Mouse (Mus musculus): ENCODE measurements around the gene Prr14l. TPM values are rescaled to one million over a fixed set of nuclear protein-coding genes. Genes with fewer than 3 reads are reported as not detected.
"Not testable (repeated sequence)": the region's sequence is repeated elsewhere in the genome, so short reads cannot be mapped to it uniquely, and the experiment has no call there.

Prr14l gene
- polyA plus RNA-seq, 2 experiments, result 13.9 to 14.9 TPM

- H3K4me1 ChIP-seq (ENCODE audit: control insufficient read depth, insufficient read depth, low read length), result no peaks in the 10 kb centered on the region
- no peak overlapping the region for H3K27ac ChIP-seq (replicated peaks; ENCODE audit: low read depth, low read length)
- 92% methylated on average over 1 of the region's 1 CpGs for WGBS
- no peaks in the 10 kb centered on the region for H3K9me3 ChIP-seq (ENCODE audit: control insufficient read depth, low read length)
- H3K4me2 ChIP-seq (replicated peaks; ENCODE audit: low read depth, low read length, severe bottlenecking), result no peak overlapping the region
- H3K4me3 ChIP-seq (replicated peaks; ENCODE audit: low read length), result no peak overlapping the region
- H3K9ac ChIP-seq (ENCODE audit: low read depth, low read length, severe bottlenecking), result no peak overlapping the region
- H3K36me3 ChIP-seq (ENCODE audit: control insufficient read depth, insufficient read depth, low read length), result peaks cover 79% of the 10 kb centered on the region
- no peak for ATAC-seq (ENCODE audit: low FRiP score, low read depth)
- no peaks in the 10 kb centered on the region for H3K27me3 ChIP-seq (ENCODE audit: control insufficient read depth, insufficient read depth, low read length)
- DNase-seq (ENCODE audit: low spot score), result no peak
- no peak for TF ChIP-seq POLR2A (IDR thresholded peaks at IDR 0.05; ENCODE audit: borderline replicate concordance, extremely low read depth, insufficient read depth, insufficient read length)
Observed at GRCm38 (mm10) chr5:32834497-32834896, 19.6 kb downstream of the Prr14l start.

- no peak overlapping the region for H3K27ac ChIP-seq (replicated peaks; ENCODE audit: low read depth, low read length)
- H3K9me3 ChIP-seq (ENCODE audit: control insufficient read depth, low read length), result no peaks in the 10 kb centered on the region
- ATAC-seq (ENCODE audit: low FRiP score, low read depth) (no peak), DNase-seq (ENCODE audit: low spot score) (no peak)
- H3K4me2 ChIP-seq (replicated peaks; ENCODE audit: low read depth, low read length, severe bottlenecking), result no peak overlapping the region
- no peaks in the 10 kb centered on the region for H3K4me1 ChIP-seq (ENCODE audit: control insufficient read depth, insufficient read depth, low read length)
- H3K27me3 ChIP-seq (ENCODE audit: control insufficient read depth, insufficient read depth, low read length), result no peaks in the 10 kb centered on the region
- H3K9ac ChIP-seq (ENCODE audit: low read depth, low read length, severe bottlenecking), result no peak overlapping the region
- H3K36me3 ChIP-seq (ENCODE audit: control insufficient read depth, insufficient read depth, low read length), result peaks cover 85% of the 10 kb centered on the region
- H3K4me3 ChIP-seq (replicated peaks; ENCODE audit: low read length), result no peak overlapping the region
- no peak for TF ChIP-seq POLR2A (IDR thresholded peaks at IDR 0.05; ENCODE audit: borderline replicate concordance, extremely low read depth, insufficient read depth, insufficient read length)
- WGBS, result 87% methylated on average over 2 of the region's 2 CpGs
Observed at GRCm38 (mm10) chr5:32830054-32830453, 24.0 kb downstream of the Prr14l start.

DNA sequence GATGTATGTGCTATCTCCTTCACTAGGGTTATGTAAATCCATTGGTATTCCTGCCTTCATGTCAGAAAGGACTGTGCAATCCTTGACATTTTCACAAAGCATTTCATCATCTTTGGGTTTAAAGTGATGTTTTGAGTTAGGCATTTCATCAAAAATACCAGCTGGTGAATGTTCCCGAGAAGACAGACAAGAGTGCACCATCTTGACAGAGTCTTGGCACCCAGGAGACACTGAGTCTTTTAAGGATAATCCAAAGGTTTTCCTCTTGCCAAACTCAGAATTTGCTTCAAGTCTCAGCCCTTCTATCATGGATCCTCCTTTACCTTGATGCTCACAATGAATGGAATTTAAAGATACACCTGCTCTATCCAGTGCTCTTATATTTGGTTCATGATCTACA, 25.3 kb downstream of the Prr14l start:
- not testable (repeated sequence) for H3K4me3 ChIP-seq (replicated peaks; ENCODE audit: low read length)

GRCm38 (mm10) chr5:32827009-32827408, 27.0 kb downstream of the Prr14l start, which contains the start of gene Gm20671:
Gm20671 (minus strand) TSS chr5:32827109.
- no peaks in the 10 kb centered on the region for H3K4me1 ChIP-seq (ENCODE audit: control insufficient read depth, insufficient read depth, low read length)
- H3K27ac ChIP-seq (replicated peaks; ENCODE audit: low read depth, low read length), result no peak within 1 kb of the TSS
- no peak within 1 kb of the TSS for H3K4me2 ChIP-seq (replicated peaks; ENCODE audit: low read depth, low read length, severe bottlenecking)
- no peaks in the 10 kb centered on the region for H3K27me3 ChIP-seq (ENCODE audit: control insufficient read depth, insufficient read depth, low read length)
- ATAC-seq (ENCODE audit: low FRiP score, low read depth) (no peak), DNase-seq (ENCODE audit: low spot score) (no peak)
- H3K4me3 ChIP-seq (replicated peaks; ENCODE audit: low read length), result no peak within 1 kb of the TSS
- H3K9ac ChIP-seq (ENCODE audit: low read depth, low read length, severe bottlenecking), result no peak within 1 kb of the TSS
- 89% methylated on average over 7 of the region's 7 CpGs for WGBS
- peaks cover 62% of the 10 kb centered on the region for H3K36me3 ChIP-seq (ENCODE audit: control insufficient read depth, insufficient read depth, low read length)
- H3K9me3 ChIP-seq (ENCODE audit: control insufficient read depth, low read length), result no peaks in the 10 kb centered on the region
- TF ChIP-seq POLR2A (IDR thresholded peaks at IDR 0.05; ENCODE audit: borderline replicate concordance, extremely low read depth, insufficient read depth, insufficient read length), result no peak

More for the DNA sequence above, 25.3 kb downstream of the Prr14l start:
- H3K27ac ChIP-seq (replicated peaks; ENCODE audit: low read depth, low read length); H3K27me3 ChIP-seq (ENCODE audit: control insufficient read depth, insufficient read depth, low read length); H3K9me3 ChIP-seq (ENCODE audit: control insufficient read depth, low read length); H3K9ac ChIP-seq (ENCODE audit: low read depth, low read length, severe bottlenecking); ATAC-seq (ENCODE audit: low FRiP score, low read depth); DNase-seq (ENCODE audit: low spot score); H3K4me1 ChIP-seq (ENCODE audit: control insufficient read depth, insufficient read depth, low read length); H3K4me2 ChIP-seq (replicated peaks; ENCODE audit: low read depth, low read length, severe bottlenecking): not testable (repeated sequence)
- H3K36me3 ChIP-seq (ENCODE audit: control insufficient read depth, insufficient read depth, low read length), result peaks cover 74% of the 10 kb centered on the region
- 90% methylated on average over 1 of the region's 1 CpGs for WGBS

DNA sequence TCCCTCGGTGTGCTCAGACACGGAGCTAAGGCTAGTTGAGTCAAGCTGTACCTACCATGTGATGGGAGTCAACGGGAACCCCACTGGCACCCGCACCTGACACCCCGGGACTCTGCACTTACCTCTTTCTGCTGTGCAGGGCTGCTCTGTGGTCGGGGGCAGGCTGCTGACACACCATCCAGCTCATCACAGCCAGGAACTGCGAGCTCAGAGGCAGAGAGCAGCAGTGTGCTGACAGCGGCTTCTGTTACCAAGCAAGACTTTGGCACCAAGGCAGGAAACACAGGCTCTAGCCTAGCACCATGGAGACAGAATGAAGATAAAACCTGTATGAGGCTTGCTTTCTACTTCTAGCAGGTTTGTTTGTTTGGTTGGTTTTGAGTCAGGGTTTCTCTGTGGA, 33.6 kb downstream of the Prr14l start:
- TF ChIP-seq POLR2A (IDR thresholded peaks at IDR 0.05; ENCODE audit: borderline replicate concordance, extremely low read depth, insufficient read depth, insufficient read length), result no peak
- Histone ChIP-seq H3K4me1 (ENCODE audit: control insufficient read depth, insufficient read depth, low read length) (no peaks in the 10 kb centered on the region), H3K36me3 (ENCODE audit: control insufficient read depth, insufficient read depth, low read length) (peaks cover 57% of the 10 kb centered on the region), H3K9me3 (ENCODE audit: control insufficient read depth, low read length) (no peaks in the 10 kb centered on the region), H3K4me2 (replicated peaks; ENCODE audit: low read depth, low read length, severe bottlenecking) (no peak overlapping the region), H3K27me3 (ENCODE audit: control insufficient read depth, insufficient read depth, low read length) (no peaks in the 10 kb centered on the region), H3K4me3 (replicated peaks; ENCODE audit: low read length) (no peak overlapping the region), H3K9ac (ENCODE audit: low read depth, low read length, severe bottlenecking) (no peak overlapping the region), H3K27ac (replicated peaks; ENCODE audit: low read depth, low read length) (no peak overlapping the region)
- 95% methylated on average over 8 of the region's 8 CpGs for WGBS
- DNase-seq (ENCODE audit: low spot score) (no peak), ATAC-seq (ENCODE audit: low FRiP score, low read depth) (no peak)

DNA sequence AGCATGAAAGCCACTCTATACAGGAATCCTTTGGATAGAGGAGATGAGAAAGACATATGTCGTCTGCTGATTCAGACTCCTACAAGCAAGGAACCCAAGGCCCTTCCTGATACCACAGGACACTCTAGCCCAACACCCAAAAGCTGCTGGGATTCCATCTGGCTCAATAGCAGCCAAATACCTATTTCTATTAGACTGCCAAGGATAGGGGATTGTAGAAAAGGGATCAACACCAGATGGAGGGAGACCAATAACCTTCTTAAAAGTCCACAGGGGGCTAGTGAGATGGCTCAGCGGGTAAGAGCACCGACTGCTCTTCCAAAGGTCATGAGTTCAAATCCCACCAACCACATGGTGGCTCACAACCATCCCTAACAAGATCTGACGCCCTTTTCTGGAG, 38.7 kb downstream of the Prr14l start:
- H3K4me2 ChIP-seq (replicated peaks; ENCODE audit: low read depth, low read length, severe bottlenecking), result no peak overlapping the region
- H3K4me3 ChIP-seq (replicated peaks; ENCODE audit: low read length), result no peak overlapping the region
- DNase-seq (ENCODE audit: low spot score) (no peak), ATAC-seq (ENCODE audit: low FRiP score, low read depth) (no peak)
- no peak for TF ChIP-seq POLR2A (IDR thresholded peaks at IDR 0.05; ENCODE audit: borderline replicate concordance, extremely low read depth, insufficient read depth, insufficient read length)
- H3K27me3 ChIP-seq (ENCODE audit: control insufficient read depth, insufficient read depth, low read length), result no peaks in the 10 kb centered on the region
- H3K36me3 ChIP-seq (ENCODE audit: control insufficient read depth, insufficient read depth, low read length), result peaks cover 63% of the 10 kb centered on the region
- H3K9ac ChIP-seq (ENCODE audit: low read depth, low read length, severe bottlenecking), result no peak overlapping the region
- H3K4me1 ChIP-seq (ENCODE audit: control insufficient read depth, insufficient read depth, low read length), result no peaks in the 10 kb centered on the region
- 84% methylated on average over 4 of the region's 4 CpGs for WGBS
- H3K27ac ChIP-seq (replicated peaks; ENCODE audit: low read depth, low read length), result no peak overlapping the region
- H3K9me3 ChIP-seq (ENCODE audit: control insufficient read depth, low read length), result no peaks in the 10 kb centered on the region

GRCm38 (mm10) chr5:32786454-32786853, 67.6 kb downstream of the Prr14l start:
- not testable (repeated sequence) for H3K4me2 ChIP-seq (replicated peaks; ENCODE audit: low read depth, low read length, severe bottlenecking)

More at GRCm38 (mm10) chr5:32786454-32786853, 67.6 kb downstream of the Prr14l start:
- H3K9ac ChIP-seq (ENCODE audit: low read depth, low read length, severe bottlenecking); H3K27me3 ChIP-seq (ENCODE audit: control insufficient read depth, insufficient read depth, low read length); H3K4me3 ChIP-seq (replicated peaks; ENCODE audit: low read length); H3K27ac ChIP-seq (replicated peaks; ENCODE audit: low read depth, low read length); ATAC-seq (ENCODE audit: low FRiP score, low read depth); DNase-seq (ENCODE audit: low spot score); H3K9me3 ChIP-seq (ENCODE audit: control insufficient read depth, low read length); H3K4me1 ChIP-seq (ENCODE audit: control insufficient read depth, insufficient read depth, low read length): not testable (repeated sequence)
- WGBS, result 67% methylated on average over 1 of the region's 1 CpGs
- H3K36me3 ChIP-seq (ENCODE audit: control insufficient read depth, insufficient read depth, low read length), result peaks cover 10% of the 10 kb centered on the region
